Mouse (Mus musculus) left cerebral cortex, adult 2 months (tissue): ENCODE results near the gene Lrrc8c. TPM values are rescaled to one million over a fixed set of nuclear protein-coding genes. Genes with fewer than 3 reads are reported as not detected.
A peak's percentile ranks its signal among the peaks of the same experiment; 100 is the strongest.

Experiments used
- DNase-seq, 2 experiments: peaks; one replicate each; pipeline ENCODE4 v3.0.0; 2021 to 2022; ENCODE audit warnings: low spot score in 2 of 2, mixed read lengths in 1 of 2; ENCODE audit errors: extremely low spot score in 1 of 2
- H3K27ac ChIP-seq: fragments of 200-600 bp; 2 replicates; pipeline ENCODE4 v1.8.1; 2022
- H3K4me3 ChIP-seq: fragments of 200-600 bp; 2 replicates; pipeline ENCODE4 v1.8.1; 2022
- CTCF ChIP-seq: fragments of 200-600 bp; IDR thresholded peaks from 2 replicates; pipeline ENCODE4 v1.8.1; 2022; ENCODE audit warnings: antibody characterized with exemption, mild to moderate bottlenecking, moderate library complexity
- intact Hi-C: fragments of 180-260 bp; cut with DNase I; formaldehyde crosslinking; loops from one replicate; pipeline ENCODE4 v1.15.1; 2025
- total RNA-seq, 2 experiments: library from RNA; stranded (reverse); gene quantifications; 2 replicates each; pipeline ENCODE4 v1.2.3; 2021

Lrrc8c gene
- total RNA-seq, 2 experiments from 2014 or later: 32.7 to 37.5 TPM

- Histone ChIP-seq H3K27ac (no peak overlapping the region), H3K4me3 (no peak overlapping the region)
- intact Hi-C loops: no loop called here
- no peak for TF ChIP-seq CTCF
- no peak for DNase-seq
These were observed 69.9 kb downstream of the Lrrc8c start for GRCm38 (mm10) chr5:105589119-105589518.

GRCm38 (mm10) chr5:105592396-105592795 is 73.2 kb downstream of the Lrrc8c start:
- Histone ChIP-seq H3K4me3 (no peak overlapping the region), H3K27ac (no peak overlapping the region)
- intact Hi-C loops: no loop called here
- TF ChIP-seq CTCF: no peak
- no peak for DNase-seq

GRCm38 (mm10) chr5:105593630-105594029 is 74.4 kb downstream of the Lrrc8c start:
- DNase-seq: no peak
- Histone ChIP-seq H3K4me3 (no peak overlapping the region), H3K27ac (no peak overlapping the region)
- no peak for TF ChIP-seq CTCF
- intact Hi-C loops: no loop called here

- intact Hi-C loops: no loop called here
- Histone ChIP-seq H3K27ac (no peak overlapping the region), H3K4me3 (no peak overlapping the region)
- TF ChIP-seq CTCF: no peak
- no peak for DNase-seq
These were observed 79.7 kb downstream of the Lrrc8c start for GRCm38 (mm10) chr5:105598866-105599265.

- intact Hi-C loops: no loop called here
- H3K27ac ChIP-seq: no peak overlapping the region
- H3K4me3 ChIP-seq: no peak overlapping the region
- no peak for TF ChIP-seq CTCF
- no peak for DNase-seq
These were observed 80.1 kb downstream of the Lrrc8c start for GRCm38 (mm10) chr5:105599315-105599714.

- Histone ChIP-seq H3K4me3 (no peak overlapping the region), H3K27ac (no peak overlapping the region)
- intact Hi-C loops: no loop called here
- TF ChIP-seq CTCF: no peak; the same call in 1 of the 2 replicates
- no peak for DNase-seq
These were observed 81.8 kb downstream of the Lrrc8c start for GRCm38 (mm10) chr5:105600998-105601397.

- intact Hi-C loops: no loop called here
- Histone ChIP-seq H3K27ac (peak overlapping the region; percentile 59; the same call in 1 of the 2 replicates), H3K4me3 (no peak overlapping the region)
- DNase-seq: no peak
- TF ChIP-seq CTCF: no peak
These were observed 83.4 kb downstream of the Lrrc8c start for GRCm38 (mm10) chr5:105602585-105602984.

GRCm38 (mm10) chr5:105605736-105606135 is 86.5 kb downstream of the Lrrc8c start:
- intact Hi-C loops: no loop called here
- no peak overlapping the region for H3K4me3 ChIP-seq
- DNase-seq: no peak
- no peak for TF ChIP-seq CTCF
- H3K27ac ChIP-seq: no peak overlapping the region

- intact Hi-C loops: no loop called here
These were observed 90.5 kb downstream of the Lrrc8c start for GRCm38 (mm10) chr5:105609683-105610082.

GRCm38 (mm10) chr5:105613002-105613401 is 93.8 kb downstream of the Lrrc8c start:
- DNase-seq: no peak
- Histone ChIP-seq H3K27ac (no peak overlapping the region), H3K4me3 (no peak overlapping the region)
- TF ChIP-seq CTCF: no peak
- intact Hi-C loops: no loop called here

More at GRCm38 (mm10) chr5:105609683-105610082, 90.5 kb downstream of the Lrrc8c start:
- Histone ChIP-seq H3K27ac (no peak overlapping the region), H3K4me3 (no peak overlapping the region)
- no peak for TF ChIP-seq CTCF
- DNase-seq: no peak

GRCm38 (mm10) chr5:105614000-105614399 is 94.8 kb downstream of the Lrrc8c start:
- no peak overlapping the region for H3K4me3 ChIP-seq
- TF ChIP-seq CTCF: no peak
- DNase-seq: no peak
- no peak overlapping the region for H3K27ac ChIP-seq
- intact Hi-C loops: loop anchor here (2.0 kb wide), 1 partner anchor 41 kb away; no protein-coding TSS in a partner anchor

GRCm38 (mm10) chr5:105614682-105615434 is 95.7 kb downstream of the Lrrc8c start:
- no peak for DNase-seq
- no peak for TF ChIP-seq CTCF
- intact Hi-C loops: loop anchor here (2.0 kb wide), 1 partner anchor 40 kb away; no protein-coding TSS in a partner anchor
- no peak overlapping the region for H3K27ac ChIP-seq
- no peak overlapping the region for H3K4me3 ChIP-seq
